Mouse (Mus musculus): ENCODE measurements around the gene Atxn7l2.
A peak's percentile ranks its signal among the peaks of the same experiment; 100 is the strongest.

Gene Atxn7l2

GRCm38 (mm10) chr3:108206731-108207375 is 3.9 kb downstream of the Atxn7l2 start:
- peak in 1 of 2 experiments; percentile 55 for DNase-seq (ENCODE audit: low spot score in 2 of 2)

GRCm38 (mm10) chr3:108205601-108206000 is 5.1 kb downstream of the Atxn7l2 start:
- no peak for DNase-seq (ENCODE audit: low spot score in 2 of 2)

GRCm38 (mm10) chr3:108204470-108204869 is 6.3 kb downstream of the Atxn7l2 start:
- no peak for DNase-seq (ENCODE audit: low spot score in 2 of 2)

GRCm38 (mm10) chr3:108203621-108204325 is 7.0 kb downstream of the Atxn7l2 start:
- DNase-seq (ENCODE audit: low spot score in 2 of 2) = peak; percentile 67 to 77

- no peak for DNase-seq (ENCODE audit: low spot score in 2 of 2)
These were observed 7.5 kb downstream of the Atxn7l2 start for GRCm38 (mm10) chr3:108203212-108203611.

- DNase-seq (ENCODE audit: low spot score in 2 of 2) = no peak
These were observed 8.2 kb downstream of the Atxn7l2 start for GRCm38 (mm10) chr3:108202506-108202905.

- DNase-seq (ENCODE audit: low spot score in 2 of 2) = peak; percentile 58 to 78
These were observed 10.1 kb downstream of the Atxn7l2 start, which contains the start of gene Cyb561d1 for GRCm38 (mm10) chr3:108200329-108201323. Gene Cyb561d1 (minus strand): TSS chr3:108201212.

- DNase-seq (ENCODE audit: low spot score in 2 of 2) = no peak
These were observed 11.5 kb downstream of the Atxn7l2 start for GRCm38 (mm10) chr3:108199231-108199630.

GRCm38 (mm10) chr3:108197066-108197497 is 13.7 kb downstream of the Atxn7l2 start:
- peak in 1 of 2 experiments; percentile 64 for DNase-seq (ENCODE audit: low spot score in 2 of 2)

GRCm38 (mm10) chr3:108195941-108196590 is 14.7 kb downstream of the Atxn7l2 start:
- peak in 1 of 2 experiments; percentile 32 for DNase-seq (ENCODE audit: low spot score in 2 of 2)

- DNase-seq (ENCODE audit: low spot score in 2 of 2) = no peak
These were observed 15.4 kb downstream of the Atxn7l2 start for GRCm38 (mm10) chr3:108195287-108195686.

- DNase-seq (ENCODE audit: low spot score in 2 of 2) = no peak
These were observed 17.0 kb downstream of the Atxn7l2 start for GRCm38 (mm10) chr3:108193686-108194085.

GRCm38 (mm10) chr3:108189897-108190296 is 20.8 kb downstream of the Atxn7l2 start:
- DNase-seq (ENCODE audit: low spot score in 2 of 2) = no peak

GRCm38 (mm10) chr3:108188716-108189490 is 21.8 kb downstream of the Atxn7l2 start:
- no peak for DNase-seq (ENCODE audit: low spot score in 2 of 2)

- no peak for DNase-seq (ENCODE audit: low spot score in 2 of 2)
These were observed 23.5 kb downstream of the Atxn7l2 start for GRCm38 (mm10) chr3:108187111-108187795.

GRCm38 (mm10) chr3:108186098-108187047 is 24.4 kb downstream of the Atxn7l2 start, which contains the start of gene Amigo1:
Gene Amigo1 (plus strand): TSS chr3:108186335.
- no peak for DNase-seq (ENCODE audit: low spot score in 2 of 2)

GRCm38 (mm10) chr3:108185460-108186097 is 25.2 kb downstream of the Atxn7l2 start:
- no peak for DNase-seq (ENCODE audit: low spot score in 2 of 2)

GRCm38 (mm10) chr3:108184742-108185141 is 26.0 kb downstream of the Atxn7l2 start:
- no peak for DNase-seq (ENCODE audit: low spot score in 2 of 2)
